Mouse (Mus musculus): ENCODE measurements around the gene Ank. TPM values are rescaled to one million over a fixed set of nuclear protein-coding genes. Genes with fewer than 3 reads are reported as not detected.

Gene Ank
- total and polyA plus RNA-seq, 3 experiments: 0.04 to 0.15 TPM; not detected in 1

GRCm38 (mm10) chr15:27630601-27631383, 164.3 kb downstream of the Ank start, which contains the start of gene Otulin (continued):
- TF ChIP-seq NELFE (IDR thresholded peaks at IDR 0.05; ENCODE audit: low read depth, low read length) (peak; percentile 98), ETS1 (IDR thresholded peaks at IDR 0.05; ENCODE audit: low read depth, low read length) (no peak; the same call in 1 of the 2 replicates), RCOR1 (IDR thresholded peaks at IDR 0.05; ENCODE audit: low read depth, low read length) (no peak)

GRCm38 (mm10) chr15:27633941-27634900, 167.7 kb downstream of the Ank start:
- Histone ChIP-seq H3K9ac (ENCODE audit: control insufficient read depth, low read depth, low read length, poor library complexity, severe bottlenecking) (no peak overlapping the region), H3K4me1 (ENCODE audit: control insufficient read depth in 1 of 2, insufficient read depth in 2 of 2, low read length in 2 of 2) (peaks cover 4 to 7% of the 10 kb centered on the region in 2 experiments), H3K4me3 (ENCODE audit: control insufficient read depth in 1 of 2, insufficient read depth in 1 of 2, low read depth in 2 of 2, low read length in 2 of 2) (no peak overlapping the region), H3K27me3 (ENCODE audit: control insufficient read depth in 1 of 2, insufficient read depth in 2 of 2, low read length in 2 of 2) (peaks cover 0 to 7% of the 10 kb centered on the region in 2 experiments; a peak in 2 of 4 replicates), H3K36me3 (ENCODE audit: control insufficient read depth in 1 of 2, insufficient read depth in 2 of 2, low read length in 2 of 2) (peaks cover 0 to 12% of the 10 kb centered on the region in 2 experiments; a peak in 2 of 4 replicates), H3K9me3 (replicated peaks; ENCODE audit: insufficient read depth, low read length) (no peaks in the 10 kb centered on the region), H3K27ac (ENCODE audit: control insufficient read depth, low read depth, low read length) (no peak overlapping the region), H3K79me2 (ENCODE audit: control insufficient read depth, insufficient read depth, low read length, poor library complexity) (peaks cover 17% of the 10 kb centered on the region)
- no peak for TF ChIP-seq GATA1 (IDR thresholded peaks at IDR 0.05; ENCODE audit: low read depth, low read length)
- TF ChIP-seq CTCF (IDR thresholded peaks at IDR 0.05 in 2 of 3, conservative IDR thresholded peaks at IDR 0.05 in 1 of 3; ENCODE audit: control insufficient read depth in 1 of 3, insufficient read depth in 1 of 3, low read depth in 2 of 3, low read length in 3 of 3, poor library complexity in 1 of 3, severe bottlenecking in 1 of 3): no peak
- TF ChIP-seq CHD2 (IDR thresholded peaks at IDR 0.05; ENCODE audit: low read length): no peak
- no peak for TF ChIP-seq ETS1 (IDR thresholded peaks at IDR 0.05; ENCODE audit: low read depth, low read length)
- no peak for TF ChIP-seq USF1 (IDR thresholded peaks at IDR 0.05; ENCODE audit: low read depth, low read length)
- DNase-seq (ENCODE audit: low read depth, low spot score): no peak

- no peak overlapping the region for H3K27ac ChIP-seq (ENCODE audit: control insufficient read depth, low read depth, low read length)
- no peak overlapping the region for H3K9ac ChIP-seq (ENCODE audit: control insufficient read depth, low read depth, low read length, poor library complexity, severe bottlenecking)
- no peaks in the 10 kb centered on the region for H3K79me2 ChIP-seq (ENCODE audit: control insufficient read depth, insufficient read depth, low read length, poor library complexity)
- H3K9me3 ChIP-seq (replicated peaks; ENCODE audit: insufficient read depth, low read length): no peaks in the 10 kb centered on the region
- H3K27me3 ChIP-seq (ENCODE audit: control insufficient read depth in 1 of 2, insufficient read depth in 2 of 2, low read length in 2 of 2): peaks cover 0 to 7% of the 10 kb centered on the region in 2 experiments; a peak in 2 of 4 replicates
- H3K4me1 ChIP-seq (ENCODE audit: control insufficient read depth in 1 of 2, insufficient read depth in 2 of 2, low read length in 2 of 2): no peaks in the 10 kb centered on the region
- no peak overlapping the region for H3K4me3 ChIP-seq (ENCODE audit: control insufficient read depth in 1 of 2, insufficient read depth in 1 of 2, low read depth in 2 of 2, low read length in 2 of 2)
- H3K36me3 ChIP-seq (ENCODE audit: control insufficient read depth in 1 of 2, insufficient read depth in 2 of 2, low read length in 2 of 2): no peaks in the 10 kb centered on the region
- no peak for DNase-seq (ENCODE audit: low read depth, low spot score)
- TF ChIP-seq ELF1 (IDR thresholded peaks at IDR 0.05; ENCODE audit: low read depth, low read length) (no peak), KAT2A (conservative IDR thresholded peaks at IDR 0.05; ENCODE audit: low read depth, low read length) (no peak), NRF1 (IDR thresholded peaks at IDR 0.05; ENCODE audit: insufficient read depth, low read depth, low read length, poor library complexity, severe bottlenecking) (no peak), MXI1 (IDR thresholded peaks at IDR 0.05; ENCODE audit: low read depth, low read length) (no peak), USF1 (IDR thresholded peaks at IDR 0.05; ENCODE audit: low read depth, low read length) (no peak), EP300 (IDR thresholded peaks at IDR 0.05; ENCODE audit: low read depth in 1 of 2, low read length in 2 of 2) (no peak), MAFK (IDR thresholded peaks at IDR 0.05; ENCODE audit: borderline replicate concordance, low read depth, low read length) (no peak)
Measured at GRCm38 (mm10) chr15:27641171-27641570, 174.7 kb downstream of the Ank start.

All from MEL (cell line).